24 mouse cellular contexts compared by ENCODE assay signal in genomic region chr11:88951576-88951975, GRCm38 (mm10). TPM values are rescaled to one million over a fixed set of nuclear protein-coding genes. Genes with fewer than 3 reads are reported as not detected.
DNase-seq lines count a peak whose midpoint lies in the region; ATAC-seq and TF ChIP-seq lines count a peak whose summit lies in the region.
"Had no signal": no experiment of that assay in that cellular context is flagged by ENCODE, and none has a peak within 500 bp of the region (broad histone marks: within the 10 kb centered on the region; RNA-seq: fewer than 3 reads in every experiment).

No protein-coding gene starts in this region.

- in situ Hi-C loops in ES-E14 (cut with MboI; ENCODE audit: low sequenced_read_pairs in 2 of 2, unreplicated experiment in 2 of 2), result no loop called here

- TF ChIP-seq POLR2A in ES-Bruce4 (IDR thresholded peaks at IDR 0.05; ENCODE audit: insufficient read depth, low read length), result no peak

- peaks cover 25% of the 10 kb centered on the region for H3K36me3 ChIP-seq in ES-Bruce4 (ENCODE audit: control insufficient read depth, insufficient read depth, low read length, poor library complexity, severe bottlenecking)
- H3K36me3 ChIP-seq in ES-E14 (ENCODE audit: control insufficient read depth, insufficient read depth, low read length, poor library complexity, severe bottlenecking), result peaks cover 22% of the 10 kb centered on the region
- peaks cover 3% of the 10 kb centered on the region; the same call in 1 of the 2 replicates for H3K36me3 ChIP-seq in midbrain, embryonic 14.5 days (ENCODE audit: control insufficient read depth, insufficient read depth, low read length)

- no peaks in the 10 kb centered on the region for H3K27me3 ChIP-seq in ES-Bruce4 (ENCODE audit: control insufficient read depth, insufficient read depth, low read length, poor library complexity, severe bottlenecking)
- H3K27me3 ChIP-seq in midbrain, embryonic 14.5 days (ENCODE audit: control insufficient read depth, insufficient read depth, low read length), result no peaks in the 10 kb centered on the region
- H3K27me3 ChIP-seq: embryonic facial prominence, embryonic 12.5 days; forebrain, embryonic 13.5 days; forebrain, embryonic 15.5 days had no signal

- H3K9ac ChIP-seq in ES-Bruce4 (ENCODE audit: low read depth, poor library complexity, severe bottlenecking), result 0 out of 2 replicates have a peak overlapping the region, but pooled peaks have one; percentile 7
- H3K9ac ChIP-seq in ES-E14 (ENCODE audit: insufficient read depth, low read depth, low read length, poor library complexity, severe bottlenecking), result peak overlapping the region; percentile 2; the same call in 1 of the 2 replicates
- H3K9ac ChIP-seq in midbrain, embryonic 14.5 days (replicated peaks; ENCODE audit: low read length), result no peak overlapping the region
- H3K9ac ChIP-seq: embryonic facial prominence, embryonic 12.5 days; forebrain, embryonic 13.5 days; forebrain, embryonic 15.5 days; forebrain, postnatal 0 days had no signal

- DNase-seq in ES-E14 (ENCODE audit: low read depth, low spot score), result no peak
- no peak for DNase-seq in retina, embryonic 14.5 days (ENCODE audit: low spot score)
- DNase-seq in urinary bladder, postnatal 36 days (ENCODE audit: low spot score in 2 of 2), result no peak
- DNase-seq in midbrain, embryonic 14.5 days, result no peak
- DNase-seq: adrenal gland, adult 8-10 months; adrenal gland, postnatal 14 days; adrenal gland, postnatal 36 days; cerebellum, adult 11-12 months; cerebellum, adult 2 months; cerebellum, adult 9-10 months; cerebellum, postnatal 10 days; cerebellum, postnatal 25 days; forebrain, postnatal 0 days had no signal

- TF ChIP-seq EP300 in ES-Bruce4 (IDR thresholded peaks at IDR 0.05; ENCODE audit: insufficient read depth, low read depth, low read length), result no peak

- peaks cover 3% of the 10 kb centered on the region for H3K4me1 ChIP-seq in ES-Bruce4 (ENCODE audit: control insufficient read depth, insufficient read depth, low read length)
- peaks cover 12 to 13% of the 10 kb centered on the region in 2 experiments; a peak in 3 of 4 replicates for H3K4me1 ChIP-seq in ES-E14 (ENCODE audit: control insufficient read depth in 2 of 2, insufficient read depth in 2 of 2, low read length in 2 of 2, poor library complexity in 1 of 2)
- H3K4me1 ChIP-seq in midbrain, embryonic 14.5 days (ENCODE audit: control insufficient read depth, insufficient read depth, low read length), result 0 out of 2 replicates have a peak, but pooled peaks cover 4% of the 10 kb centered on the region
- H3K4me1 ChIP-seq: embryonic facial prominence, embryonic 12.5 days had no signal

- TF ChIP-seq CTCF in ES-Bruce4 (IDR thresholded peaks at IDR 0.05; ENCODE audit: low read depth, low read length), result no peak

- no peaks in the 10 kb centered on the region for H3K9me3 ChIP-seq in ES-Bruce4 (replicated peaks; ENCODE audit: control insufficient read depth, insufficient read depth, low read length, poor library complexity, severe bottlenecking)
- H3K9me3 ChIP-seq in ES-E14 (ENCODE audit: control insufficient read depth, insufficient read depth, low read depth, low read length), result no peaks in the 10 kb centered on the region
- no peaks in the 10 kb centered on the region for H3K9me3 ChIP-seq in midbrain, embryonic 14.5 days (ENCODE audit: control insufficient read depth, low read length)
- H3K9me3 ChIP-seq: embryonic facial prominence, embryonic 10.5 days; embryonic facial prominence, embryonic 12.5 days; forebrain, embryonic 13.5 days; forebrain, embryonic 15.5 days had no signal

- H3K4me3 ChIP-seq in ES-Bruce4 (ENCODE audit: low read depth, low read length), result no peak overlapping the region
- H3K4me3 ChIP-seq in ES-E14 (ENCODE audit: insufficient read depth in 1 of 2, low read depth in 1 of 2, low read length in 2 of 2, poor library complexity in 1 of 2, severe bottlenecking in 1 of 2), result no peak overlapping the region
- no peak overlapping the region for H3K4me3 ChIP-seq in midbrain, embryonic 14.5 days (replicated peaks; ENCODE audit: low read depth, low read length)
- H3K4me3 ChIP-seq: embryonic facial prominence, embryonic 10.5 days; embryonic facial prominence, embryonic 12.5 days; forebrain, embryonic 13.5 days; forebrain, embryonic 15.5 days had no signal

- WGBS in midbrain, embryonic 14.5 days, result 90% methylated on average over 2 of the region's 2 CpGs

- peak overlapping the region; percentile 99 for H3K27ac ChIP-seq in ES-Bruce4 (ENCODE audit: insufficient read depth, low read length)
- peak overlapping the region; percentile 69; the same call in 1 of the 2 replicates for H3K27ac ChIP-seq in ES-E14 (ENCODE audit: insufficient read depth, low read depth, low read length, poor library complexity, severe bottlenecking)
- no peak overlapping the region for H3K27ac ChIP-seq in midbrain, embryonic 14.5 days (replicated peaks; ENCODE audit: low read depth, low read length)
- H3K27ac ChIP-seq: embryonic facial prominence, embryonic 10.5 days; embryonic facial prominence, embryonic 12.5 days; forebrain, embryonic 13.5 days; forebrain, embryonic 15.5 days had no signal

- no peak for ATAC-seq in midbrain, embryonic 14.5 days (ENCODE audit: low FRiP score, low TSS enrichment)
- ATAC-seq: activated CD4-positive, CD25-positive, alpha-beta regulatory T cell, adult 4 months; forebrain, embryonic 13.5 days; forebrain, embryonic 15.5 days; forebrain, postnatal 0 days had no signal

- no peak overlapping the region for H3K4me2 ChIP-seq in midbrain, embryonic 14.5 days (ENCODE audit: low read length)
- H3K4me2 ChIP-seq: embryonic facial prominence, embryonic 12.5 days; forebrain, embryonic 13.5 days; forebrain, embryonic 15.5 days had no signal

TF ChIP-seq in ES-E14, 5 proteins besides CTCF, POLR2A, EP300 and RAD21:
- TF ChIP-seq CHD2 (IDR thresholded peaks at IDR 0.05; ENCODE audit: low read depth, low read length) (no peak), ZC3H11A (IDR thresholded peaks at IDR 0.05; ENCODE audit: borderline replicate concordance, low read depth, low read length) (no peak), ZNF384 (IDR thresholded peaks at IDR 0.05; ENCODE audit: low read depth, low read length) (no peak), MAFK (IDR thresholded peaks at IDR 0.05; ENCODE audit: insufficient read depth, low read depth, low read length) (no peak), HCFC1 (IDR thresholded peaks at IDR 0.05; ENCODE audit: borderline replicate concordance, insufficient read depth, low read length) (no peak)

RNA-seq across cellular contexts. Expression of gene Scpep1, which starts 3.7 kb away (rescaled TPM):
- 186 and 188 TPM in 2 replicates for polyA plus RNA-seq in ES-Bruce4 (2011; ENCODE audit: insufficient read depth, insufficient read length, low read depth, missing spikeins)
- 140 and 208 TPM in 2 replicates for total RNA-seq in ES-E14 (2012; rRNA removed)
- polyA plus RNA-seq in midbrain, embryonic 14.5 days (2014; fragmentation: Nextera tagmentation; extraction: Ambion mirVana), result 19.9 and 26.8 TPM in 2 replicates

RNA-seq across cellular contexts. Expression of gene Elobl, which starts 15.2 kb away (rescaled TPM):
- 12.6 and 13.8 TPM in 2 replicates for polyA plus RNA-seq in ES-Bruce4 (2011; ENCODE audit: insufficient read depth, insufficient read length, low read depth, missing spikeins)
- total RNA-seq in ES-E14 (2012; rRNA removed), result 0.95 and 1.6 TPM in 2 replicates
- not detected in 2 replicates for polyA plus RNA-seq in midbrain, embryonic 14.5 days (2014; fragmentation: Nextera tagmentation; extraction: Ambion mirVana)
- total RNA-seq: adrenal gland, adult 18-20 months; adrenal gland, adult 8-10 months; adrenal gland, postnatal 14 days; adrenal gland, postnatal 36 days; forebrain, postnatal 0 days had no signal
- polyA plus RNA-seq: activated CD4-positive, CD25-positive, alpha-beta regulatory T cell, adult 4 months; C2C12; cerebellum, adult 2 months; cortical plate, adult 2 months; embryonic facial prominence, embryonic 10.5 days; embryonic facial prominence, embryonic 12.5 days; embryonic facial prominence, embryonic 14.5 days; forebrain, embryonic 11.5 days; forebrain, embryonic 13.5 days; forebrain, embryonic 15.5 days; forebrain, postnatal 0 days had no signal

RNA-seq across cellular contexts. Expression of gene Coil, which starts 18.5 kb away (rescaled TPM):
- polyA plus RNA-seq in ES-Bruce4 (2011; ENCODE audit: insufficient read depth, insufficient read length, low read depth, missing spikeins), result 32.7 and 33.5 TPM in 2 replicates
- 28.8 and 37.8 TPM in 2 replicates for total RNA-seq in ES-E14 (2012; rRNA removed)
- 19.2 and 21.8 TPM in 2 replicates for polyA plus RNA-seq in midbrain, embryonic 14.5 days (2014; fragmentation: Nextera tagmentation; extraction: Ambion mirVana)

RNA-seq across cellular contexts. Expression of gene Trim25, which starts 47.6 kb away (rescaled TPM):
- polyA plus RNA-seq in ES-Bruce4 (2011; ENCODE audit: insufficient read depth, insufficient read length, low read depth, missing spikeins), result 47.3 and 49.9 TPM in 2 replicates
- 37.8 TPM in 2 replicates for total RNA-seq in ES-E14 (2012; rRNA removed)
- polyA plus RNA-seq in midbrain, embryonic 14.5 days (2014; fragmentation: Nextera tagmentation; extraction: Ambion mirVana), result 2.0 and 3.9 TPM in 2 replicates

Comparison
In these comparisons a context has a peak if more than half of its experiments do, and no peak if none do; other contexts are left out.
1. RNA of gene Elobl, which starts 15.2 kb away (polyA plus RNA-seq): 12.6 to 13.8 TPM in ES-Bruce4; not detected in midbrain, embryonic 14.5 days; every median in the first group is over 10 times any median in the second.